Mouse (Mus musculus) embryonic facial prominence, embryonic 12.5 days (tissue): ENCODE data around the gene Eef1g. TPM values are rescaled to one million over a fixed set of nuclear protein-coding genes. Genes with fewer than 3 reads are reported as not detected.
"Not testable (repeated sequence)": the region's sequence is repeated elsewhere in the genome, so short reads cannot be mapped to it uniquely, and the experiment has no call there.

Source experiments
- ATAC-seq: fragments of 200-750 bp; cut with Nextera tagmentation; 2 replicates; pipeline ENCODE4 v1.8.0; 2017; ENCODE audit not compliant: insufficient number of reproducible peaks, insufficient read depth, low FRiP score, low TSS enrichment
- H3K27ac ChIP-seq: fragments of 300-500 bp; sonication (generic); 2 replicates; pipeline ENCODE4 v1.5.1; 2016; ENCODE audit warnings: mild to moderate bottlenecking
- H3K27me3 ChIP-seq: fragments of 300-500 bp; sonication (generic); 2 replicates; pipeline ENCODE4 v1.6.1; 2016; ENCODE audit warnings: mild to moderate bottlenecking, moderate library complexity
- H3K36me3 ChIP-seq: fragments of 300-500 bp; sonication (generic); 2 replicates; pipeline ENCODE4 v1.6.1; 2016; ENCODE audit warnings: mild to moderate bottlenecking
- H3K4me1 ChIP-seq: fragments of 300-500 bp; sonication (generic); 2 replicates; pipeline ENCODE4 v1.6.1; 2016
- H3K4me2 ChIP-seq: fragments of 300-500 bp; sonication (generic); replicated peaks from 2 replicates; pipeline ENCODE4 v1.6.1; 2016; ENCODE audit warnings: mild to moderate bottlenecking, moderate library complexity
- H3K4me3 ChIP-seq: fragments of 300-500 bp; sonication (generic); 2 replicates; pipeline ENCODE4 v1.5.1; 2016; ENCODE audit warnings: mild to moderate bottlenecking
- H3K9ac ChIP-seq: fragments of 300-500 bp; sonication (generic); 2 replicates; pipeline ENCODE4 v1.6.1; 2016; ENCODE audit warnings: mild to moderate bottlenecking, moderate library complexity
- H3K9me3 ChIP-seq: fragments of 300-500 bp; sonication (generic); 2 replicates; pipeline ENCODE4 v1.6.1; 2016; ENCODE audit warnings: mild to moderate bottlenecking, moderate library complexity
- WGBS: fragments of 180-500 bp; shearing (Covaris S2); methylation state at CpG from one replicate; pipeline ENCODE4 v1.1.7; 2016; 5-methylcytosine and 5-hydroxymethylcytosine counted together
- polyA plus RNA-seq: library from polyadenylated mRNA; unstranded; fragments of >200 nt; fragmentation: Nextera tagmentation; extraction: Ambion mirVana; gene quantifications from 2 replicates; pipeline ENCODE4 v1.2.1, GENCODE M21; 2016

Eef1g gene
- polyA plus RNA-seq, 1 experiment from 2014 or later, result 471 TPM

- WGBS, result 88% methylated on average over 6 of the region's 6 CpGs
- H3K9ac ChIP-seq, result no peak overlapping the region
- no peaks in the 10 kb centered on the region for H3K9me3 ChIP-seq
- peaks cover 23% of the 10 kb centered on the region for H3K4me1 ChIP-seq
- peaks cover 41% of the 10 kb centered on the region for H3K36me3 ChIP-seq
- H3K27me3 ChIP-seq, result no peaks in the 10 kb centered on the region
- H3K4me2 ChIP-seq, result no peak overlapping the region
- H3K4me3 ChIP-seq, result no peak overlapping the region
- no peak overlapping the region for H3K27ac ChIP-seq
- ATAC-seq, result no peak
These were observed 31.7 kb downstream of the Eef1g start for GRCm38 (mm10) chr19:8998546-8998945.

DNA sequence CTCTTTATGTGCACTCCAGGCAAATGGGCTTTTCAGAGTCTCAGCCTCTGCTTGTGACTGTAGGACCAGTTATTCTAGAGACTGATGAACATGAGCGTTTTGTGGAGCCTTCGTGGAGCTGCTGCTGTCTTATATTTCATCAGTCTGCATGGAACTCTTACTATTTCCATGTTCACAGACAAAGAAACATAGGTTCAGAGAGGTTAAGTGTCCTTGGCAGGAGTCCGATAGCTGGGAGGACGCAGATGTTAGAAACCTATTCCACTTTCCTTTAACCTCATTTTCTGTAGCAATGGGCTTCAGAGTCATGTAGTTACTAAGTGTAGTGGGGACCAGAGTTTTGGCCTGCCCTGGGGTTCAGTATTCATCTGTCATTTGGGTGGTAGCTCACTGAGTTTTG lies 32.4 kb downstream of the Eef1g start:
- no peak overlapping the region for H3K27ac ChIP-seq
- no peaks in the 10 kb centered on the region for H3K9me3 ChIP-seq
- 88% methylated on average over 4 of the region's 4 CpGs for WGBS
- no peak overlapping the region for H3K4me2 ChIP-seq
- H3K27me3 ChIP-seq, result no peaks in the 10 kb centered on the region
- H3K4me3 ChIP-seq, result no peak overlapping the region
- H3K36me3 ChIP-seq, result peaks cover 48% of the 10 kb centered on the region
- no peak for ATAC-seq
- H3K9ac ChIP-seq, result no peak overlapping the region
- peaks cover 21% of the 10 kb centered on the region for H3K4me1 ChIP-seq

DNA sequence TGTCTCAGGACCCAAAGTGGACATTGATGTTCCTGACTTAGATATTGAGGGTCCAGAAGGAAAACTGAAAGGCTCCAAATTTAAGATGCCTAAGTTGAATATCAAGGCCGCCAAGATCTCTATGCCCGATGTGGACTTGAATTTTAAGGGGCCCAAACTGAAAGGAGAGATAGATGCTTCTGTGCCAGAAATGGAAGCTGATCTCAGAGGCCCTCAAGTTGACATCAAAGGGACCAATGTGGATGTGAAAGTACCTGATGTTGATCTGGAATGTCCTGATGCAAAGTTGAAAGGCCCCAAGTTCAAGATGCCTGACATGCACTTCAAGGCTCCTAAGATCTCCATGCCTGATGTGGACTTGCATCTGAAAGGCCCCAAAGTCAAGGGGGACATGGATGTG lies 40.1 kb downstream of the Eef1g start:
- not testable (repeated sequence) for H3K9ac ChIP-seq, ATAC-seq, H3K9me3 ChIP-seq, H3K4me1 ChIP-seq, H3K27me3 ChIP-seq, H3K4me2 ChIP-seq, H3K27ac ChIP-seq, H3K4me3 ChIP-seq
- WGBS, result 92% methylated on average over 2 of the region's 2 CpGs
- H3K36me3 ChIP-seq, result peaks cover 65% of the 10 kb centered on the region

DNA sequence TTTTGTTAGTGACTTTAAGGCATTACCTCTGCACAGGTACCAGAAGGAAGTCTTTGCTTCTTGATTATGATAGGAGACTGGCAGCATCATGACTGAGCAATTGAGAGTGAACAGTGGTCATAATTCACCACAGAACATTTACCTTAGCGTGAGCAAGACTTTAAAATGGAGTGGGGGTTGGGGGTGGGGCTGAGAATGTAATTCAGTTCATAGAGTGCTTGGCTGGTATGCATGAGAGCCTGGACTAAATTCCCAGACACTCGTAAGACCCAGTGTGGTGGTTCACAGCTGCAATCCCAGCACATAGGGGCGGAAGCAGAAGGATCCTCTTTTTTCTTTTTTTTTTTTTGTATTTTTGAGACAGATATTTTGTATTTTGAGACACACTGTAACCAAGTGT lies 52.5 kb downstream of the Eef1g start:
- no peak overlapping the region for H3K4me2 ChIP-seq
- ATAC-seq, result no peak
- H3K27ac ChIP-seq, result no peak overlapping the region
- H3K27me3 ChIP-seq, result no peaks in the 10 kb centered on the region
- WGBS, result 84% methylated on average over 3 of the region's 3 CpGs
- peaks cover 49% of the 10 kb centered on the region for H3K36me3 ChIP-seq
- no peak overlapping the region for H3K4me3 ChIP-seq
- H3K4me1 ChIP-seq, result no peaks in the 10 kb centered on the region
- H3K9ac ChIP-seq, result no peak overlapping the region
- no peaks in the 10 kb centered on the region for H3K9me3 ChIP-seq

DNA sequence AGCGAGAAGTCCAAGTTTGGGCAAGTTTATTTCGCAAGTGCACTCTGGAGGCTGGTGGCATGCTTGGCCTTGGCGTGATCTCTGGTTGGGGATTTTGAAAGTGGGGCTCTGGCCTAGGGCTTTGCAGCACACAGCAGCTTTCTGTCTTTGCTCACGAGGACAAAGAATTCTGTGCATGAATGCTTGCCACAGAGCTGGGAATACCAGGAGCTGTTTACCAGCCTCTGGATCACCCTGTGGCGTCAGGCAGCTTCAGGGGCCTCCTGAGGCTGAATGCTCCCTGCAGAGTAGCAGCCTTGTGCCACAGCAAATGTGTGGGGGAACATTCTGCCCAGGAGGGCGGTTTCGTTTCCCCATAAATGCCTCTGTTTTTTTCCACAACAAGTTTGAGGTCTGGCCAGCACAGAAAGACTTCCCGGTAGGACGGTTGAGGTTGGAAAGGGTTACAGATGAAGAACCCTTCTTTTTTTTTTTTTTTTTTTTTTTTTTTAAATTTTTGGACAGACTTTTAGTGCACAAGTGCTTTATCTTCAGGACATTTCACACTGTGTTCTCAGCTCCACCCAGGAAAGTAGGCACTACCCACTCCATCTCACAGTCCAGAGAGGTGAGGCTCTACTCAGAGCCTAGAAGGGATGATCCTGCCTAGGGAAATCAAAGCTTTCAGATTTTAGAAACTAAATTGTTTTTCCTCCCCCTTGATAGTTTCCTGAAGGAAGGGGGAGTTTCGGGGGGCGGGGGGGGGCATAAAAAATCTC lies 56.4 kb downstream of the Eef1g start:
- H3K27ac ChIP-seq, result no peak overlapping the region; the same call in 1 of the 2 replicates
- no peak for ATAC-seq
- WGBS, result 59% methylated on average over 11 of the region's 11 CpGs

GRCm38 (mm10) chr19:9025562-9026257 lies 58.9 kb downstream of the Eef1g start:
- no peaks in the 10 kb centered on the region for H3K27me3 ChIP-seq
- peaks cover 13% of the 10 kb centered on the region; the same call in 1 of the 2 replicates for H3K4me1 ChIP-seq
- whole genome bisulfite sequencing, result 88% methylated on average over 5 of the region's 5 CpGs
- 0 out of 2 replicates have a peak, but pooled peaks cover 5% of the 10 kb centered on the region for H3K36me3 ChIP-seq
- H3K9me3 ChIP-seq, result no peaks in the 10 kb centered on the region
- H3K4me3 ChIP-seq, result no peak overlapping the region
- no peak for ATAC-seq
- no peak overlapping the region for H3K4me2 ChIP-seq
- H3K27ac ChIP-seq, result no peak overlapping the region
- no peak overlapping the region for H3K9ac ChIP-seq

More for the DNA sequence above, 56.4 kb downstream of the Eef1g start:
- Histone ChIP-seq H3K9ac (no peak overlapping the region), H3K4me1 (peaks cover 13% of the 10 kb centered on the region; the same call in 1 of the 2 replicates), H3K4me2 (no peak overlapping the region), H3K9me3 (no peaks in the 10 kb centered on the region), H3K36me3 (peaks cover 16% of the 10 kb centered on the region), H3K27me3 (no peaks in the 10 kb centered on the region), H3K4me3 (no peak overlapping the region)

GRCm38 (mm10) chr19:9026634-9027033 lies 59.8 kb downstream of the Eef1g start:
- WGBS, result 71% methylated on average over 4 of the region's 4 CpGs
- no peak overlapping the region for H3K9ac ChIP-seq

DNA sequence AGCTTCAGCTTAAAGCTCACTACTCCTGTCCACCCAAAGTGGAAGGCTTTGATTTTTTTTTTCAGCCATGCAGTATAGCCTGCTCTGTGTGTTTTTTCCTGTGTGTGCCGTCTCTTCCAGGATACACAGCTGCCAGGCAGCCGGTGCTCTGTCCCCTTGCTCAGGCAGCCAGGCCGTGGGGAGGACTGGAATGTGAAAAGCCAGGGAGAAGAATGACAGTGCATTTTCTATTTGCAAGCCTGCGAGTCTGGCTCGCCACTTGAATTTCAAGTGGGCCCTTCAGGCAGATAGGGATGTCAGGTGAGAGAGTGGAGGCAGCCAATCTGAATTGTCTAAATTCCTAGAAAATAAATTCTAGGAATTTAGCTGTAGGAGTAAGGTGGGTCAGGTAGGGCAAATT lies 61.0 kb downstream of the Eef1g start:
- Histone ChIP-seq H3K4me1 (peaks cover 16% of the 10 kb centered on the region; the same call in 1 of the 2 replicates), H3K9me3 (no peaks in the 10 kb centered on the region), H3K27me3 (no peaks in the 10 kb centered on the region), H3K36me3 (no peaks in the 10 kb centered on the region), H3K4me3 (no peak overlapping the region), H3K4me2 (no peak overlapping the region), H3K27ac (no peak overlapping the region), H3K9ac (no peak overlapping the region)
- WGBS, result 18% methylated on average over 5 of the region's 5 CpGs
- ATAC-seq, result no peak

More at GRCm38 (mm10) chr19:9026634-9027033, 59.8 kb downstream of the Eef1g start:
- no peaks in the 10 kb centered on the region for H3K27me3 ChIP-seq
- ATAC-seq, result 0 out of 2 replicates have a peak, but pooled peaks have one; percentile 52
- no peaks in the 10 kb centered on the region for H3K36me3 ChIP-seq
- H3K4me1 ChIP-seq, result peaks cover 13% of the 10 kb centered on the region; the same call in 1 of the 2 replicates
- no peak overlapping the region for H3K4me2 ChIP-seq
- H3K27ac ChIP-seq, result no peak overlapping the region
- no peak overlapping the region for H3K4me3 ChIP-seq
- no peaks in the 10 kb centered on the region for H3K9me3 ChIP-seq

Other genes with a start within 250 kb of the Eef1g start
- gene Slc3a2, start 243.7 kb upstream of the Eef1g start, polyA plus RNA-seq, result 119 and 122 TPM in 2 replicates
- gene Wdr74, start 231.2 kb upstream of the Eef1g start, polyA plus RNA-seq, result 88.5 and 98.3 TPM in 2 replicates
- gene 1700092M07Rik, start 226.3 kb upstream of the Eef1g start, polyA plus RNA-seq, result 2.6 and 2.7 TPM in 2 replicates
- 165 and 172 TPM in 2 replicates for gene Stx5a, start 225.6 kb upstream of the Eef1g start, polyA plus RNA-seq
- 218 and 221 TPM in 2 replicates for gene Nxf1, start 210.0 kb upstream of the Eef1g start, polyA plus RNA-seq
- 202 and 221 TPM in 2 replicates for gene Tmem223, start 196.0 kb upstream of the Eef1g start, polyA plus RNA-seq
- 48.4 and 54.1 TPM in 2 replicates for gene Tmem179b, start 192.6 kb upstream of the Eef1g start, polyA plus RNA-seq
- 39.9 and 40.4 TPM in 2 replicates for gene Taf6l, start 180.6 kb upstream of the Eef1g start, polyA plus RNA-seq
- 166 and 170 TPM in 2 replicates for gene Polr2g, start 168.5 kb upstream of the Eef1g start, polyA plus RNA-seq
- 6.5 and 7.2 TPM in 2 replicates for gene Zbtb3, start 164.5 kb upstream of the Eef1g start, polyA plus RNA-seq
- 71.3 and 71.7 TPM in 2 replicates for gene Ttc9c, start 147.7 kb upstream of the Eef1g start, polyA plus RNA-seq
- 6.2 TPM in 2 replicates for gene Hnrnpul2, start 147.0 kb upstream of the Eef1g start, polyA plus RNA-seq
- not detected in 2 replicates for gene AC129217.1, start 137.3 kb upstream of the Eef1g start, polyA plus RNA-seq
- gene Bscl2, start 129.6 kb upstream of the Eef1g start, polyA plus RNA-seq, result 43.0 and 47.5 TPM in 2 replicates
- gene Gng3, start 127.8 kb upstream of the Eef1g start, polyA plus RNA-seq, result 30.5 and 38.9 TPM in 2 replicates
- 0.18 and 0.77 TPM in 2 replicates for gene Lrrn4cl, start 116.3 kb upstream of the Eef1g start, polyA plus RNA-seq
- 179 and 189 TPM in 2 replicates for gene Ubxn1, start 95.5 kb upstream of the Eef1g start, polyA plus RNA-seq
- gene Uqcc3, start 86.1 kb upstream of the Eef1g start, polyA plus RNA-seq, result 66.0 and 67.6 TPM in 2 replicates
- 82.3 and 88.4 TPM in 2 replicates for gene Lbhd1, start 83.3 kb upstream of the Eef1g start, polyA plus RNA-seq
- not detected in 2 replicates for gene Gm49403, start 83.1 kb upstream of the Eef1g start, polyA plus RNA-seq
- 98.0 and 107 TPM in 2 replicates for gene 1810009A15Rik, start 78.2 kb upstream of the Eef1g start, polyA plus RNA-seq
- gene Gm49416, start 78.1 kb upstream of the Eef1g start, polyA plus RNA-seq, result not detected in 2 replicates
- gene Ints5, start 74.0 kb upstream of the Eef1g start, polyA plus RNA-seq, result 50.4 and 51.5 TPM in 2 replicates
- gene Ganab, start 69.0 kb upstream of the Eef1g start, polyA plus RNA-seq, result 112 and 119 TPM in 2 replicates
- gene B3gat3, start 46.7 kb upstream of the Eef1g start, polyA plus RNA-seq, result 54.6 and 58.5 TPM in 2 replicates
- gene Rom1, start 37.7 kb upstream of the Eef1g start, polyA plus RNA-seq, result 2.7 and 3.0 TPM in 2 replicates
- 29.0 and 29.7 TPM in 2 replicates for gene Eml3, start 37.5 kb upstream of the Eef1g start, polyA plus RNA-seq
- gene Mta2, start 25.2 kb upstream of the Eef1g start, polyA plus RNA-seq, result 202 and 211 TPM in 2 replicates
- gene Tut1, start 13.2 kb upstream of the Eef1g start, polyA plus RNA-seq, result 35.6 and 38.1 TPM in 2 replicates
- 24.4 and 27.7 TPM in 2 replicates for gene Ahnak, start 22.2 kb downstream of the Eef1g start, polyA plus RNA-seq
- not detected in 2 replicates for gene Scgb1a1, start 120.9 kb downstream of the Eef1g start, polyA plus RNA-seq
- gene Asrgl1, start 168.6 kb downstream of the Eef1g start, polyA plus RNA-seq, result 16.4 and 17.6 TPM in 2 replicates